Mouse (Mus musculus) left cerebral cortex, postnatal 25 days (tissue): ENCODE measurements at regions not wholly inside any gene's neighbourhood (a gene's known extent, or its start where the extent isn't known, plus 50 kb on each side); places are given as distances from the start of the nearest gene placed in this dataset.

ENCODE experiments used
- DNase-seq, 2 experiments: peaks; one replicate each; pipeline ENCODE4 v3.0.0; 2022; ENCODE audit warnings: low spot score in 2 of 2, mixed read lengths in 1 of 2
- intact Hi-C: fragments of 180-260 bp; cut with DNase I; formaldehyde crosslinking; loops from one replicate; pipeline ENCODE4 v1.15.1; 2025

DNA sequence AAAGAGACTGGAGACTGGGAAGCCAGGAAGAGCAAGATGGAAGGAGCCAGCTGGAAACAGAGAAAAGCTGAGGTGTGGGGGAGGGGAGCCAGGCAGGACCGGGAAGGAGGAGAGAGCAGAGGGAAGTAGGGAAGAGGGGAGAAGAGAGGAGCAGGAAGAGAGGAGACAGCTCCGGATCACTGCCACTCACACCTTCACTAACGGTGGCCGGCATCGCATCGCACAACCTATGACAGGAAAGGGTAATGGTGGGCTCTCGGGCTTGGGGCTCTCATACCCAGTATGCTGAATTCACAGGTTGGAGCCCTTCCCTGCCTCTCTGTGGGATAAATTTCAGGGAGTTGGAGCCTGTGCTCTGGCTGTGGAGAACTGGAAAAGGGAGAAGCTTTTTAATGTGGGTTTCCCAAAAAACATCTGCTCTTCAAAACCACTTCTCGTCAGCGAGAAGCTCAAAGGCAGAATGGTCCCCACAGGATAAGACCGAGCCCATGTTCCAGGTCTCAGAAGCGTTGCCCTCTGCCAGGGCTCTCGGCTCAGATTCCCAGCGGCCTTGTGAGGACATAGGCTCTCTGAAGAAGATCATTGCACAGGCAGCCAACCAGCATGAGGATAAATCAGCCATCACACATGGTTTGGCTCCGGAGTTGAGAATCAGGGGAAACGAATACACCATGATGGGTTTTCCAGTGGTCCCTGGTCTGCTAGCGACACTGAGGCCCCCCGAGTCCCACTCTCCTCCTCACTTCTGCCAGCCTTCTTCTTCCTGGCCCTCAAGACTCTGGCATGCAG lies 53.8 kb upstream of the Coro2b start:
- DNase-seq: no peak
- intact Hi-C loops: no loop called here

DNA sequence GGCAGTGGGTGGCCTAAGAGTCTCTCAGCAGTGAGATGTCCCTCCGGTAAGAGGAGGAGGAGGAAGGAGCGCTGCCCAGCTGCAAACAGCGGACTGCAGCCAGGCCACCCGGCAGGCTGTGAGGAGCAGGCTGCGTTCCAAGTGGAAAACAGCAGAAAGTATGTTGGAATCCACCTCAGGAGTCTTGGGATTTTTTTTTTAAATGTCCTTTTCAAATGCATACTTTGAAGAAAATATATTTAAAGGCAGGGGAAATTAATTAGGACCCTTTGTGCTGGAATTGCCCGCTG lies 54.3 kb upstream of the Coro2b start:
- DNase-seq: no peak
- intact Hi-C loops: no loop called here

DNA sequence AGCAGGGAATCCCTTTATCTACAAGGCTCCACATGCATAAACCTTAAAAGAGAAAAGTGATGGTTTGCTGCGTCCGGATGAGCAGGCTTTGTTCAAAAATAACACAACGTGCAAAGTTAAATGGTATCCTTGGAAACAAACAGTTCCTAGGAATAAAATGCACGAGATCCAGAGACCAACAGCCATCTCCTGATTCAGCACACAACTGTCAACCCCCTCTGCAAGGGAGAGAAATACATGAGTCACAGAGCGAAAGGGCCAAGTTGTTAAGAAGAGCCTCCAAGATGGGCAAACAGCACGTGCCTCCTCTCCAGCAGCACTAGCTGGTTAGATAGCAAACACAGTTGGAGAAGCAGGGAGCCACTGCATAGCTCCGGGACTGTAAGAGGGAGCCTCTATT lies 61.2 kb upstream of the Coro2b start:
- DNase-seq: peak; percentile 42 to 79
- intact Hi-C loops: no loop called here

DNA sequence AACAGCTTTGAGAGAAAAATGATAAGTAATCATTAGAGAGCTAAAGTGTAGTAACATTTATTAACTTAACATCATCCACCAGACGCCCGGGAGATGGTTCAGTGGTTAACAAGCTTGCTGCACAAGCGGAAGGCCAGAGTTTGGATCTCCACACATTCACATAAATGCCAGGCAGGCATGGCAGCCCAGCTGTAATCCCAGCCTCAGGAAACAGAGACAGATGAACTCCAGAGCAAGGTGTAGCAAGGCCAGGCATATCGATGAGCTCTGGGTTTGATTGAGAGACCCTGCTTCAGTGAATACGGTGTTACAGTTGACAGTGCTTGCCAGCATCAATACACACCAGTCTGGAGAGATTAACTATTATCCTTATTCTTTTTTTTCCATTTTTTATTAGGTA lies 62.1 kb upstream of the Coro2b start:
- no peak for DNase-seq
- intact Hi-C loops: no loop called here

DNA sequence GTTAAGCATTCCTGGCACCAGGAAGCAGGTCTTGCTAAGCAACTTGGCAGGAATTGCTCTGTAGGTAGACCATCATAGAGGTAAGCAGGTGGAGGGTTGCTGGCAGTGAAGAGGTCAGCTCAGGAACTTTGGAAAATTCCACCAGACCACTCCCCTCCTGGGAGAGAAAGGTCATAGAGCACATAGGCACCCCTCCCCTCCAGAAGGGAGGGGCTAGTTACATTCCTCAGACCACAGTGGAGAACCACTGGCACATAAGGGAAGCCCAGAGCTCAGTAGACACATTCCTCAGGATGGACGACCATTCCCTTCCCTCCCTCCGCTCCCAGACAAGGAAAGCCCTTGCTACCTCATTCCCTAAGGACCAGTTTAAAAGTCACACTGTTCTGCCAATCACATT lies 67.1 kb upstream of the Itga11 start:
- intact Hi-C loops: no loop called here
- DNase-seq: no peak

DNA sequence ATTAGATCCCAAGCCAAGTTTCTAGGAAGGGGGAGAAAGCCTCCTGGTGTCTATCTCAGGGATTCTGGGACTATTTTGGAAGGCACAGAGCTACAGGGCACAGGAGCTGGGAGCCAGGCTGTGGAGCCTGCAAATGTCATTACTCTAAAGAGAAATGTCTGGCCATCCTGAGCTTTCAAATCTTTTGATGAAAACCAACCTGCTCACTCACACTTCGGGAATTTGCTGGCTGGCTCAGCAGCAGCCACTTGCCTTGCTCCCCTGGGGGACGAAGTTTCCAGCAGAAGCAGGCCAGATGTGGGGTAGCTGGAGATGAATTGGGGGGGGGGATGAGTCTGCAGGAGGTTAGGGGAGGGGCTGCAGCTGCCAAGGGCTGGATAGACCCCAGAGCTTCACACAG lies 66.2 kb upstream of the Itga11 start:
- intact Hi-C loops: no loop called here

DNA sequence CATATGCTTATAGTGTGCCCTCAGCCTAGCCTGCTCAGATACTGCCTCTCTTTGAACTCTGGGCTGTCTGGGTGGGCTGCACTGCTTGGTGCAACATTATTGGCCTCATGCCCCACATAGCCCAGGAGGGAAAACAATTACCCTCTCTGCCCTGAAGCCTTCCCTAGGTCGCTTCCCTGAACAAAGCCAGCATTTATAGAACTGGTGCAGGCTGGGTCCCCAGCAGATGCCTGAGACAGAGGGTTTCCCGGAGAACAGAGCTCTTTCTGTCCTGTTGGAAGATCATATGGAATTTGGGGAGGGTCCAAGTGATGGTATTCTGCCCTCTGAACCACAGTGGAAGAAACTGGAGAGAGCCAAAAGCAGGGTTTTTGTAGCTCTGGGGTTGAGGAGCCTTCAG lies 64.6 kb upstream of the Itga11 start:
- DNase-seq: no peak
- intact Hi-C loops: no loop called here

More for the DNA sequence above, 66.2 kb upstream of the Itga11 start:
- no peak for DNase-seq

DNA sequence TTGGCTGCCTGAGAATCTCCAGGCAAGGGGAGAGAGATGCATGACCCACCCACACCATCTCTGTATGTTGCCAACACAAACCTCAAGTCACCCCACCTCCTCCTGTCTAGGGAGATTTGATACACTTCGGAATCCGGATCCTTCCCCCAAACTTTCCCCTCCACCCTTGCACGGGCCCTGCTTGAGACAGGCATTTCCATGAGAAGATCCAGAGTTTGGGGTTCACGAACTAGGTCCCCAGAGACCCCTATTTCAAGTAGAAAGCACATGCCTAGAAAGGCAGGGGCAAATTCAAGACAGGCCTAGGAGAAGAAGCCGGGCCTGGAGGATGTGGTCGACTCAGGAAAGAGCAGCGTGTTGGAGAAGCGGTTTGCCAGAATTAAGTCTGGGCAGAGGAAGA lies 63.8 kb upstream of the Itga11 start:
- DNase-seq: no peak
- intact Hi-C loops: no loop called here

DNA sequence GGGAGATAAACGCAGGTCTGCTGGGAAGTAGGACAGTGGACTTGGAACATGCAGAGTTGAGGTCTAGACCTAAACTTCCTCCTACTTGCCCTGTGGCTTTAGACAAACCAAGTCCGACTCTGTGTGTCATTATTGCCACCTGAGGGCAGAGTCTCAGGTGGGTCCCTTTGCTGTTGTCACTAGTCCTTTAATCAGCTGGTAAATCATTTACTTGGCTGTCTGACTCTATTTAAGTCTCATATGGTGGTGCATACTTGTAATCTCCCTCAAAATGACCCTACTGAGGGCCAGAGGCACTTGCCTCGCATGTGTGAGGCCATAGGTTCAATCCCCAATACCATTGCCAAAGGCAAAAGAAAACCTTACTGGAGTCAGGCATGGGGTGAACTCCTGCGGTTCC lies 62.7 kb upstream of the Itga11 start:
- no peak for DNase-seq
- intact Hi-C loops: no loop called here

DNA sequence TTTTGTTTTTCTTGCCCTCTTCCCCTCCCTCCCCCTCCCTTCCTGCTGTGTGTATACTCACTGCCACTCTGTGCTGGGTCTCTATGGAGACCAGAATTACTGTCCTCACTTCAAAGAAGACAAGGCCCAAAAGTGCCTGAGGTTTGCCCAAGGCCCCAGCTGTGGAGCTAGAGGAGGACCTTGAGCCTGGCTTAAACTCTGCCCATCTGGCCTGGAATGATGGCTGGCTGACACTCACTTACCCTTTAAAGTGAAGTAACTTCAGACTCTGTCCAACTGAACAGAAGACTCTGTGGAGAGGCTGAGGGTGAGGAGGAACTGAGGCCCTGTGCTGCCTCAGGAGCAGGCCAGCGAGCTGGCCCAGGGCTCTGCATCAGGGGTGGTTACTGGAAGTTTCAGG lies 61.8 kb upstream of the Itga11 start:
- intact Hi-C loops: no loop called here
- DNase-seq: no peak

DNA sequence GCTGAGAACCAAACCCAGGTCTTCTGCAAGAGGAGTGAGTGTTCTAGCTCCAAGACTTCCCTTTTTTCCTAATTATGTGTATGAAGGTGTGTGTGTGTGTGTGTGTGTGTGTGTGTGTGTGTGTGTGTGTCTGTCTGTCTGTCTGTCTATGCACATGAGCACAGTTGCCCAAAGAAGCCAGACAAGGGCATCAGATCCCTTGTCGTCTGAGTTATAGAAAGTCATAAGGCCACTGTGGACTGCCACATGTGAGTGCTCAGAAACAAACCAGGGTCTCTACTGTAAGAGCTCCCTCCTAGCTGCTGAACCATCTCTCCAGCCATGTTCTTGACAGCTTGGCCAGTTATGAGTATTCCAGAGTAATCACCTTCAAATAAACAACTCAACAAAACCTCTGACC lies 58.6 kb upstream of the Itga11 start:
- DNase-seq: no peak
- intact Hi-C loops: no loop called here

DNA sequence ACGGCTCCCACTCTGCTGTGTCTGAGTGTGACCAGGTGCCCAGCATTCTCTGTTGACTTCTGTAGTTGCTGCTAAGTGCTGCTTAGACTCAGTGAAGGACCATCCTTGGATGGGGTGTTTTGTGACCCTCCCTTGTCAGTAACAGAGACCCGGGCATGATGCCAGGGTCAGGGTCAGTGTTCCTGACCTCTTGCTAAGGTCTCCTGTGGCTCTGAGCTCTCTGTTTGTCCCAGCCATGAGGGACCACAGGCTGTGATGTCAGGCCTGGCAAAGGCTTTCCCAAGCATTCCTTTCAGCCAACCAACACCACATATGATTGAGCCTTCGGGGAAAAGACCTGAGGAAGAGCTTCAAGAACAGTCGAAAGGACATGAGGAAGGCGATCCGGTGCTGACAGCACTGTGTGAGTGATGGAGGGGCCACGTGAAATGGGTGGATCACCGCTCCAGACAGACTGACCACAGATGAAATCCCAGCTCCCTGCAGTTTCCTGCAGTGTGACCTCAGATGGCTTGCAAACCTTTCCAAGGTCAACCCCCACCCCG lies 56.7 kb upstream of the Itga11 start:
- no peak for DNase-seq
- intact Hi-C loops: loop anchor here (5.0 kb wide), 3 partner anchors 54 to 156 kb away; no protein-coding TSS in a partner anchor

DNA sequence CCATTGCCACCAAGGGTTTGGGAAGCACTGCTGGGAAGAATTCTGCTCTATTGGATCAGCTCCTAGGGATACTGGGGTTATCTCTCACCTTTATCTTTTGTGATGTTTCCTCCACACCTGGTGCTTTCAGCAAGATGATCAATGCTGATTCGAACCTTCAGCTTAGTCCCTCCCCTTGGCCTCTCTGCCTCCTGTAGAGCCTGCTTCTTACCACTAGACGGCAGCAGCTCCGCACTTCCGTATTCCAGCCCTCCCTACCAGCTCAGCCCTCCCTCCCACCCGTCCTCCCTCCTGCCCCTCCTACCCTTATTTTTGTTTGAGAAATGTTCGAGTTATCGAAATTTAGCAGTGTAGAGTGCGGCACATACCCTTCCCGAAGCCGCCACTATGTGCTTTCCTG lies 55.5 kb upstream of the Itga11 start:
- no peak for DNase-seq
- intact Hi-C loops: loop anchor here (5.0 kb wide), 3 partner anchors 55 to 155 kb away; no protein-coding TSS in a partner anchor

DNA sequence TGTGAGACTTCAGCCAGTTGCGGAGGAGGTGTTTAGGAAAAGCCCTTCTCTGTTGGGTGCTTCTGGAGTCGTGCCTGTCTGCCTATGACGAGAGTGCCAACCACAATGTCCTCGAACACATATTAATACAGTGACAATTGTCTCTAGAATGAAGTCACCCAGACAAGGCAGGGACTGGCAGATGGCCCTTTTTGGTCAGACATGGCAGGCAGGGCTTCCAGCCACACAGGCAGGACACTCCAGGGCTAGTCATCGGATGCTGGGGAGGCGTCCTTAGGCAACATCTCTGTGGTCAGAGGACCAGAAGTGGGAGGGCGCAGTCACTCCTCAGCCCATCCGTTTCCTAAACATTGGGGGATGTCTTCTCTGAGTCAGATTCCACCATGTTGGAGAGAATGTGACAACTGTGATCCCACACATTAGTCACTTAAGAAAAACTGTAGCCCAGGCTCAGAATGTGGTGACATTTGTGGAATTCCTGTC lies 53.0 kb upstream of the Itga11 start:
- DNase-seq: peak; percentile 32 to 80
- intact Hi-C loops: loop anchor here (5.0 kb wide), 3 partner anchors 57 to 153 kb away; no protein-coding TSS in a partner anchor

DNA sequence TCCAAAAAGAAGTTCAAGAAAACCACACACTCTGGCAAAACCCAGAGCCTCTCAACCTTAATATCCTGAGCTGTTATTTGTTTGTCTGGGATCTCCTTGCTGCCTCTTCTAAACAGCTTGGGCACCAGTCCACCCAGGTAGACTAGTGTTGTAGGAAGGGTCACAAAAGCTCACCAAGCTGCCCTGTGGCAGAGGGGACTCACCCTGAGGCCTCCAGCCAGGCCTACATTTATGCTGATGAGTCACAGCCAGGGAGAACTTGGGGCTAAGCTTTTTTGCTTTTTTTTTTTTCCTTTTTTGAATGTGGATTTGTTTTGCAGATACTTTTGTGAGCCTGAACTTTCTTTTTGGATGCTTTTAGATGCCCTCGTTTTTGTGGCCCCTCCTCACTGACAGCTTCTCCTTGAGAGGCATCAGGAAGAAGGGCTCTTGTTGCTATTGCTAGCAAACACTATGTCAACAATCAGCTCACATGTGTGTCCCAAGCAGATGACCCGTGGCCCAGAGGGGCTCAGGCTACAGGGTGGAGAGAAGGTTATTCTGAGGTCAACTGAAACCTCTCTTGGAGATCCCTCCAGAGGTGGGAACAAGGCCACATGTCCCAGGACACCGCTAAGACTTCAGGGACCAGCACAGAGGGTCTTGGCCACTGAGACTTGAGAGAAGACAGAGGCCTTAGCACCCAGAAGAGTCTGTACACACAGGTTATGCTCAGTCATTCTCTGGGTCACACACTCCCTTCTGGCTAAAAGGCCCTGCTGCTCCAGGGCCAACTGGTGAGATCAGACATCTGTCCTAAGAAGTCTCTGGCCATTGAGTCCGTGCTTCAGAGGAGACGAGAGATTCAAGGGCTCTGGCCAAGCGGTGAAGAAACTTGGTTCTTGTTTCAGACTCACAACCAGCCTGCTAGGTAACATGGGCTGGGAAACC lies 50.3 kb upstream of the Itga11 start:
- intact Hi-C loops: no loop called here
- no peak for DNase-seq
